Mouse (Mus musculus) liver, adult 2 months (tissue): ENCODE measurements around the gene Ccnl2. TPM values are rescaled to one million over a fixed set of nuclear protein-coding genes. Genes with fewer than 3 reads are reported as not detected.

Experiments used
- DNase-seq: peaks from one replicate; pipeline ENCODE4 v3.0.0-alpha.2; 2011; ENCODE audit warnings: low read depth, low spot score; ENCODE audit errors: extremely low read depth
- H3K27ac ChIP-seq: fragments of 200-500 bp; replicated peaks from 2 replicates; pipeline ENCODE4 v1.5.1; 2012; ENCODE audit warnings: low read depth, mild to moderate bottlenecking, control low read depth, inconsistent platforms, low read length; ENCODE audit not compliant: insufficient read depth
- H3K27me3 ChIP-seq: fragments of 200-500 bp; 2 replicates; pipeline ENCODE4 v1.6.1; 2012; ENCODE audit warnings: mild to moderate bottlenecking, moderate library complexity, low read length, inconsistent platforms; ENCODE audit not compliant: control insufficient read depth, insufficient read depth
- H3K36me3 ChIP-seq: fragments of 200-500 bp; 2 replicates; pipeline ENCODE4 v1.6.1; 2012; ENCODE audit warnings: low read length, inconsistent platforms; ENCODE audit not compliant: control insufficient read depth, insufficient read depth
- H3K4me1 ChIP-seq: fragments of 200-500 bp; 2 replicates; pipeline ENCODE4 v1.6.1; 2011; ENCODE audit warnings: low read length; ENCODE audit not compliant: control insufficient read depth, insufficient read depth
- H3K4me3 ChIP-seq: fragments of 200-500 bp; 2 replicates; pipeline ENCODE4 v1.5.1; 2011; ENCODE audit warnings: low read depth, mild to moderate bottlenecking, control low read depth, low read length, moderate library complexity; ENCODE audit not compliant: insufficient read depth
- H3K79me2 ChIP-seq: fragments of 200-500 bp; 2 replicates; pipeline ENCODE4 v1.6.1; 2012; ENCODE audit warnings: inconsistent platforms, mild to moderate bottlenecking, low read length, moderate library complexity; ENCODE audit not compliant: control insufficient read depth, insufficient read depth
- H3K9ac ChIP-seq: fragments of 200-500 bp; 2 replicates; pipeline ENCODE4 v1.6.1; 2012; ENCODE audit warnings: low read depth, mild to moderate bottlenecking, control low read depth, inconsistent platforms, low read length
- CTCF ChIP-seq: fragments of 200-500 bp; IDR thresholded peaks from 2 replicates; pipeline ENCODE4 v1.5.1; 2011; ENCODE audit warnings: low read depth, low read length, control low read depth
- POLR2A ChIP-seq: fragments of 200-500 bp; IDR thresholded peaks from 2 replicates; pipeline ENCODE4 v1.6.1; 2011; ENCODE audit warnings: low read length, control low read depth; ENCODE audit not compliant: insufficient read depth; ENCODE audit errors: extremely low read depth
- WGBS: fragments of 180-500 bp; shearing (Covaris S2); methylation state at CpG from one replicate; pipeline ENCODE4 v1.1.7; 2018; 5-methylcytosine and 5-hydroxymethylcytosine counted together
- polyA plus RNA-seq: library from polyadenylated mRNA; depleted of rRNA; stranded (reverse); fragments of >200 nt; gene quantifications from 2 replicates; pipeline ENCODE4 v1.2.3, GENCODE M21; 2012
- total RNA-seq: library from RNA; depleted of rRNA; stranded (reverse); fragments of >200 nt; gene quantifications from 2 replicates; pipeline ENCODE4 v1.2.3, GENCODE M21; 2014

The Ccnl2 gene
- total and polyA plus RNA-seq, 2 experiments: 56.1 to 61.8 TPM

- H3K79me2 ChIP-seq: no peaks in the 10 kb centered on the region
- no peaks in the 10 kb centered on the region for H3K36me3 ChIP-seq
- H3K4me3 ChIP-seq: no peak overlapping the region
- no peak overlapping the region for H3K9ac ChIP-seq
- peaks cover 15% of the 10 kb centered on the region for H3K4me1 ChIP-seq
- H3K27me3 ChIP-seq: no peaks in the 10 kb centered on the region
- 87% methylated on average over 13 of the region's 13 CpGs for WGBS
- no peak overlapping the region for H3K27ac ChIP-seq
- TF ChIP-seq POLR2A (no peak), CTCF (no peak)
- DNase-seq: no peak
These were observed 39.5 kb upstream of the Ccnl2 start for GRCm38 (mm10) chr4:155772786-155773185.

DNA sequence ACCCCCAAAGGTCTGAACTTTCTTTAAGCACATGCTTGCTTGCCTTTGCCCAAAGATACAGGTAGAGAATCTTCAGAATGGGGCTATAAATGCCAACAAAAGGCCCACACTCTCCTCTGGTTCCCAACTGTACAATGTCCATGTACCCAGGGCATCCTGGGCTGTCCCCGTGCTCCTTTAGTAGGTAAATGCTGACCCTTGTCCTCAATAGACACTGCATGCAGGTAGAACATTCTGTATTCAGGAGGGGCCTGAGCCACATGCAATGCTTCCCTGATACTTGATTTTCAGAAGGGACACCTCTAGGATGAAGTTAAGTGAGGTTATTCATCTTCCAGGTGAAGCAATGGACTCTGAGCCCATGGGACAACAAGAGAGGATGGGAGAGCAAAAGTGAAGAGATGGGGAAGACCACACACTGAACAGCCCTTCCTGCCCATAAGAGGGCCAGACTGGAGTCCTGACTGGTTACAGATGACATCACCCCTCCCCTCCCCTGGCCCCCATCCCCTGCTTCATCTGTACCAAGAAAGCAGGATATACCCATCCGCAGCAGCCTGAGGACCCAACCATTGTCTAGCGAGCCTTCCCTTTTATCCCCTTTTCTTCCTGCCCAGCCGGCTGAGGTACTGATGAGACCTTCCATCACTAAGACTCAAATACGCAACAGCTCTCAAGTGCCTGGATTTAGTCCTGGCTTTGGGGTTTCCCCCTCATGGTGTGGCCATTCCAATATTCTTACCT, 38.8 kb upstream of the Ccnl2 start:
- TF ChIP-seq POLR2A (no peak), CTCF (no peak)
- Histone ChIP-seq H3K27ac (no peak overlapping the region), H3K36me3 (no peaks in the 10 kb centered on the region), H3K79me2 (no peaks in the 10 kb centered on the region), H3K9ac (no peak overlapping the region), H3K27me3 (no peaks in the 10 kb centered on the region), H3K4me3 (no peak overlapping the region), H3K4me1 (peaks cover 15% of the 10 kb centered on the region)
- no peak for DNase-seq
- WGBS: 63% methylated on average over 5 of the region's 5 CpGs

- no peaks in the 10 kb centered on the region for H3K79me2 ChIP-seq
- no peaks in the 10 kb centered on the region for H3K36me3 ChIP-seq
- TF ChIP-seq POLR2A (0 out of 2 replicates have a peak, but pooled peaks have one; percentile 57), CTCF (no peak)
- DNase-seq: peak; percentile 68
- H3K27ac ChIP-seq: no peak within 1 kb of the TSS
- no peaks in the 10 kb centered on the region for H3K27me3 ChIP-seq
- WGBS: under 1% methylated on average over 35 of the region's 35 CpGs
- H3K4me3 ChIP-seq: peak within 1 kb of the TSS; percentile 42
- peaks cover 15% of the 10 kb centered on the region for H3K4me1 ChIP-seq
- H3K9ac ChIP-seq: peak within 1 kb of the TSS; percentile 10
These were observed 38.0 kb upstream of the Ccnl2 start, which contains the start of gene Vwa1 for GRCm38 (mm10) chr4:155774280-155774754. Vwa1 (minus strand) TSS chr4:155774698.

DNA sequence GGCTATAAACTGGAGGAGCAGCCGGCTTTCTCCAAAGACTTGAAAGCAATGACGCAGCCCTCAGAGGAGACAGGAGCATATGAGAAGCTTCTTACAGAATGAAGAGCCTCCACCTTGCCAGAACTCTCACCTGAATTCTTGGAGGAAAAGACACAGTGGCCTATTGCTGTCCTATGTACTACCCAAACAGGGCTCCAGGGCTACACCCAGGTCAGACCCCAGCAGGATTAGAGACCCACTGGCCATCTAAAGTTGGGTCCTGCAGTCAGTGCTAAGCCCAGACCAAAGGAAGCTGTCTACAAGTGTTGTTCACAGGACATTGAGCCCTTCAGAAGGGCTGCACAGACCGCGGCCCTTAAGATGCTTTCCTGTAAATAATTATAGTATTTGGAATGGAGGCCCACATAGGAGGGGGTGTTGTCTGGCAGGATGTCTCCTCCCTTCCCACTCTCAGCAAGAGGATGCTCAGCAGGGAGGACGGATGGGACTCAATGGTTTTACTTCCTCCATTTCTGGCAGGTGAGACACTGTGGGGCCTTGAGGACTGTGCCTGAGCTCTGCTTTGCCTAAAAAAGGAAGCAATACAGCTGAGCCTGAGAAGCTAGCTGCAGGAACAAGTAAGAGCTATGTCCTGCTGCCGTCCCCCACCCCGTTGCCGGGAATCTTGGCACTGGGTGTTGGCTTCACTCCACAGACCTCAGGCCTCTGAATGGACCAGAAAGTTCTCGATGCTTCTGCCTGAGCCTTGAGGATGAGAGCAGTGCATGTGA, 37.1 kb upstream of the Ccnl2 start:
- no peak overlapping the region for H3K9ac ChIP-seq
- WGBS: 70% methylated on average over 9 of the region's 9 CpGs
- H3K4me1 ChIP-seq: peaks cover 12% of the 10 kb centered on the region
- no peaks in the 10 kb centered on the region for H3K27me3 ChIP-seq
- no peak for DNase-seq
- H3K79me2 ChIP-seq: no peaks in the 10 kb centered on the region
- no peaks in the 10 kb centered on the region for H3K36me3 ChIP-seq
- no peak overlapping the region for H3K4me3 ChIP-seq
- TF ChIP-seq CTCF (no peak), POLR2A (no peak)
- H3K27ac ChIP-seq: no peak overlapping the region

- no peak overlapping the region for H3K27ac ChIP-seq
- H3K79me2 ChIP-seq: no peaks in the 10 kb centered on the region
- H3K9ac ChIP-seq: no peak overlapping the region
- H3K4me1 ChIP-seq: peaks cover 10% of the 10 kb centered on the region
- H3K4me3 ChIP-seq: no peak overlapping the region
- TF ChIP-seq CTCF: no peak
- no peak for TF ChIP-seq POLR2A
- WGBS: 63% methylated on average over 3 of the region's 3 CpGs
- no peaks in the 10 kb centered on the region for H3K36me3 ChIP-seq
- peak; percentile 34 for DNase-seq
- no peaks in the 10 kb centered on the region for H3K27me3 ChIP-seq
These were observed 36.4 kb upstream of the Ccnl2 start for GRCm38 (mm10) chr4:155775855-155776254.
